In genomic region chr14:118039074-118039473, GRCm38 (mm10) we compare ENCODE assay signal across 14 mouse cellular contexts. TPM values are rescaled to one million over a fixed set of nuclear protein-coding genes. Genes with fewer than 3 reads are reported as not detected.
DNase-seq lines count a peak whose midpoint lies in the region; ATAC-seq and TF ChIP-seq lines count a peak whose summit lies in the region.
"Had no signal": no experiment of that assay in that cellular context is flagged by ENCODE, and none has a peak within 500 bp of the region (broad histone marks: within the 10 kb centered on the region; RNA-seq: fewer than 3 reads in every experiment).

No protein-coding gene starts in this region.

- peak; percentile 50 for TF ChIP-seq RAD21 in CH12.LX (IDR thresholded peaks at IDR 0.05; ENCODE audit: low read depth, low read length)

- no peaks in the 10 kb centered on the region for H3K9me3 ChIP-seq in heart, embryonic 11.5 days (replicated peaks; ENCODE audit: control insufficient read depth, low read length)
- H3K9me3 ChIP-seq in CH12.LX (replicated peaks; ENCODE audit: low read length): no peaks in the 10 kb centered on the region
- H3K9me3 ChIP-seq: embryonic facial prominence, embryonic 13.5 days; hindbrain, embryonic 10.5 days; liver, embryonic 13.5 days; midbrain, embryonic 15.5 days had no signal

- H3K4me3 ChIP-seq in heart, embryonic 11.5 days (ENCODE audit: low read depth, low read length): no peak overlapping the region
- no peak overlapping the region for H3K4me3 ChIP-seq in CH12.LX (replicated peaks in 1 of 3; ENCODE audit: low read depth in 2 of 3, low read length in 2 of 3, poor library complexity in 1 of 3)
- H3K4me3 ChIP-seq: embryonic facial prominence, embryonic 13.5 days; hindbrain, embryonic 10.5 days; liver, embryonic 13.5 days; megakaryocyte, embryonic 14.5 days; midbrain, embryonic 15.5 days had no signal

- WGBS in heart, embryonic 11.5 days (ENCODE audit: insufficient replicate concordance): 66% methylated on average over 3 of the region's 3 CpGs

- H3K9ac ChIP-seq in heart, embryonic 11.5 days (ENCODE audit: low read depth, low read length): no peak overlapping the region
- no peak overlapping the region for H3K9ac ChIP-seq in CH12.LX (ENCODE audit: insufficient read depth, low read depth)
- H3K9ac ChIP-seq: embryonic facial prominence, embryonic 13.5 days; liver, embryonic 13.5 days; midbrain, embryonic 15.5 days had no signal

- peaks cover 6% of the 10 kb centered on the region; the same call in 1 of the 2 replicates for H3K27me3 ChIP-seq in heart, embryonic 11.5 days (ENCODE audit: control insufficient read depth, insufficient read depth, low read length)
- peaks cover 18% of the 10 kb centered on the region for H3K27me3 ChIP-seq in CH12.LX (replicated peaks)
- H3K27me3 ChIP-seq: embryonic facial prominence, embryonic 13.5 days; liver, embryonic 13.5 days; megakaryocyte, embryonic 14.5 days; midbrain, embryonic 15.5 days had no signal

- peak in 1 of 2 experiments; percentile 53; a peak in 2 of 4 replicates for TF ChIP-seq CTCF in CH12.LX (conservative IDR thresholded peaks at IDR 0.05 in 1 of 2, IDR thresholded peaks at IDR 0.05 in 1 of 2; ENCODE audit: low read depth in 2 of 2, low read length in 2 of 2)

- no peak for TF ChIP-seq POLR2A in CH12.LX (IDR thresholded peaks at IDR 0.05; ENCODE audit: low read depth, low read length)

- no peak for ATAC-seq in heart, embryonic 11.5 days (replicated peaks; ENCODE audit: insufficient number of reproducible peaks, low FRiP score, low TSS enrichment)
- no peak; the same call in 1 of the 2 replicates for ATAC-seq in granulocyte monocyte progenitor cell, adult 5-6 weeks (replicated peaks; ENCODE audit: poor library complexity, severe bottlenecking)
- ATAC-seq: midbrain, embryonic 15.5 days had no signal

- H3K4me1 ChIP-seq in heart, embryonic 11.5 days (ENCODE audit: control insufficient read depth, insufficient read depth, low read length): no peaks in the 10 kb centered on the region
- H3K4me1 ChIP-seq in CH12.LX (ENCODE audit: control insufficient read depth in 1 of 2, insufficient read depth in 2 of 2): no peaks in the 10 kb centered on the region
- H3K4me1 ChIP-seq: liver, embryonic 13.5 days; megakaryocyte, embryonic 14.5 days; midbrain, embryonic 15.5 days had no signal

- in situ Hi-C loops in CH12.LX (cut with MboI; ENCODE audit: low pct_ligation_motif_present, low pct_unique_long_range_greater_than_20kb, low sequenced_read_pairs): loop anchor here (10.0 kb wide), 1 partner anchor 96 kb away; the partner anchor contains the start of genes Gpr180 and Tgds

- dilution Hi-C loops in CH12.LX (cut with MboI; ENCODE audit: extremely low pct_ligation_motif_present, extremely low pct_unique_long_range_greater_than_20kb, low sequenced_read_pairs): no loop called here

- H3K79me2 ChIP-seq in CH12.LX (replicated peaks; ENCODE audit: control insufficient read depth, extremely low read depth, insufficient read depth, poor library complexity, severe bottlenecking): no peaks in the 10 kb centered on the region

- peak; percentile 14 to 41 for DNase-seq in adrenal gland, postnatal 36 days
- DNase-seq in adrenal gland, postnatal 14 days: no peak
- DNase-seq in heart, adult 9 months (ENCODE audit: low spot score in 2 of 2): peak; percentile 35 to 36
- DNase-seq in CH12.LX (ENCODE audit: extremely low read depth): no peak
- peak; percentile 53 for DNase-seq in lung, postnatal 10 days
- DNase-seq in cerebellum, adult 9-10 months: no peak
- DNase-seq: cerebellum, adult 9-11 months; liver, embryonic 13.5 days had no signal

- no peaks in the 10 kb centered on the region for H3K36me3 ChIP-seq in heart, embryonic 11.5 days (ENCODE audit: control insufficient read depth, insufficient read depth, low read length)
- no peaks in the 10 kb centered on the region for H3K36me3 ChIP-seq in CH12.LX (replicated peaks in 1 of 2; ENCODE audit: control insufficient read depth in 1 of 2, insufficient read depth in 1 of 2, low read length in 1 of 2)
- H3K36me3 ChIP-seq: embryonic facial prominence, embryonic 13.5 days; hindbrain, embryonic 10.5 days; liver, embryonic 13.5 days; midbrain, embryonic 15.5 days had no signal

- no peak overlapping the region for H3K27ac ChIP-seq in heart, embryonic 11.5 days (ENCODE audit: low read depth, low read length)
- H3K27ac ChIP-seq in CH12.LX (ENCODE audit: insufficient read depth, low read depth): no peak overlapping the region
- H3K27ac ChIP-seq: embryonic facial prominence, embryonic 13.5 days; hindbrain, embryonic 10.5 days; liver, embryonic 13.5 days; midbrain, embryonic 15.5 days had no signal

- TF ChIP-seq EP300 in CH12.LX (IDR thresholded peaks at IDR 0.05; ENCODE audit: low read length): no peak

- no peak overlapping the region for H3K4me2 ChIP-seq in heart, embryonic 11.5 days
- no peak overlapping the region for H3K4me2 ChIP-seq in CH12.LX (ENCODE audit: insufficient read depth, low read depth, poor library complexity, severe bottlenecking)
- H3K4me2 ChIP-seq: embryonic facial prominence, embryonic 13.5 days; liver, embryonic 13.5 days; midbrain, embryonic 15.5 days had no signal

TF ChIP-seq in CH12.LX, 34 proteins besides CTCF, POLR2A, EP300 and RAD21:
- TF ChIP-seq NELFE (IDR thresholded peaks at IDR 0.05; ENCODE audit: low read depth, low read length) (no peak), SMC3 (IDR thresholded peaks at IDR 0.05; ENCODE audit: low read depth, low read length) (peak; percentile 65)

RNA-seq across cellular contexts. Expression of gene Dct, which starts 13.0 kb away (rescaled TPM):
- total RNA-seq in adrenal gland, postnatal 36 days (2021): under 1 TPM in 1 of 2 experiments, not detected in 1; 0.20 TPM
- not detected in 2 replicates for total RNA-seq in adrenal gland, postnatal 14 days (2021)
- polyA plus RNA-seq in heart, embryonic 11.5 days (2014; fragmentation: Nextera tagmentation; extraction: Ambion mirVana): 0.73 and 1.2 TPM in 2 replicates
- total RNA-seq in CH12.LX (2012; rRNA removed): not detected in 2 replicates
- total RNA-seq in CH12.LX (2014; rRNA removed): not detected in 2 replicates
- polyA plus RNA-seq in CH12.LX (2012; ENCODE audit: insufficient read length, low read depth): 0.23 and 0.34 TPM in 2 replicates
- not detected in 2 replicates for total RNA-seq in granulocyte monocyte progenitor cell, adult 5-6 weeks (2014; fragmentation: Nextera tagmentation)
- total RNA-seq in granulocyte monocyte progenitor cell, adult 5-6 weeks (2017): not detected in 2 replicates

Comparison
In these comparisons a context has a peak if more than half of its experiments do, and no peak if none do; other contexts are left out.
1. DNase-seq: peak in adrenal gland, postnatal 36 days (2 of 2), heart, adult 9 months (2 of 2) and lung, postnatal 10 days (single experiment); none in adrenal gland, postnatal 14 days (single experiment), CH12.LX (single experiment) and cerebellum, adult 9-10 months (single experiment).